Mouse (Mus musculus) neural tube, embryonic 12.5 days (tissue): ENCODE data around the gene 1700011L22Rik. TPM values are rescaled to one million over a fixed set of nuclear protein-coding genes. Genes with fewer than 3 reads are reported as not detected.
A peak's percentile ranks its signal among the peaks of the same experiment; 100 is the strongest.

ENCODE experiments used
- ATAC-seq: fragments of 200-750 bp; cut with Nextera tagmentation; 2 replicates; pipeline ENCODE4 v1.8.0; 2017; ENCODE audit warnings: low read depth, mild to moderate bottlenecking, moderate TSS enrichment, moderate library complexity; ENCODE audit not compliant: low FRiP score
- H3K27ac ChIP-seq: fragments of 300-500 bp; sonication (generic); 2 replicates; pipeline ENCODE4 v1.5.1; 2016
- H3K27me3 ChIP-seq: fragments of 300-500 bp; sonication (generic); replicated peaks from 2 replicates; pipeline ENCODE4 v1.6.1; 2016; ENCODE audit warnings: mild to moderate bottlenecking
- H3K36me3 ChIP-seq: fragments of 300-500 bp; sonication (generic); 2 replicates; pipeline ENCODE4 v1.6.1; 2016; ENCODE audit warnings: mild to moderate bottlenecking
- H3K4me1 ChIP-seq: fragments of 300-500 bp; sonication (generic); 2 replicates; pipeline ENCODE4 v1.6.1; 2016
- H3K4me2 ChIP-seq: fragments of 300-500 bp; sonication (generic); replicated peaks from 2 replicates; pipeline ENCODE4 v1.6.1; 2016; ENCODE audit warnings: mild to moderate bottlenecking
- H3K4me3 ChIP-seq: fragments of 300-500 bp; sonication (generic); 2 replicates; pipeline ENCODE4 v1.5.1; 2016
- H3K9ac ChIP-seq: fragments of 300-500 bp; sonication (generic); 2 replicates; pipeline ENCODE4 v1.6.1; 2016; ENCODE audit warnings: mild to moderate bottlenecking
- H3K9me3 ChIP-seq: fragments of 300-500 bp; sonication (generic); 2 replicates; pipeline ENCODE4 v1.6.1; 2016; ENCODE audit warnings: mild to moderate bottlenecking
- WGBS: fragments of 180-500 bp; shearing (Covaris S2); methylation state at CpG from one replicate; pipeline ENCODE4 v1.1.7; 2016; 5-methylcytosine and 5-hydroxymethylcytosine counted together
- polyA plus RNA-seq: library from polyadenylated mRNA; unstranded; fragments of >200 nt; fragmentation: Nextera tagmentation; extraction: Ambion mirVana; gene quantifications from 2 replicates; pipeline ENCODE4 v1.2.1, GENCODE M21; 2016

The 1700011L22Rik gene
- not detected in 2 replicates for polyA plus RNA-seq

- Histone ChIP-seq H3K4me2 (no peak within 1 kb of the TSS), H3K4me1 (no peaks in the 10 kb centered on the region; the same call in 1 of the 2 replicates), H3K9me3 (no peaks in the 10 kb centered on the region), H3K27ac (no peak within 1 kb of the TSS), H3K27me3 (no peaks in the 10 kb centered on the region), H3K4me3 (no peak within 1 kb of the TSS), H3K36me3 (no peaks in the 10 kb centered on the region), H3K9ac (no peak within 1 kb of the TSS)
- WGBS: 49% methylated on average over 6 of the region's 6 CpGs
- no peak for ATAC-seq
Observed at GRCm38 (mm10) chr8:79248470-79248869, at the start of gene 1700011L22Rik. TSS of gene 1700011L22Rik (minus strand) at chr8:79248570.

DNA sequence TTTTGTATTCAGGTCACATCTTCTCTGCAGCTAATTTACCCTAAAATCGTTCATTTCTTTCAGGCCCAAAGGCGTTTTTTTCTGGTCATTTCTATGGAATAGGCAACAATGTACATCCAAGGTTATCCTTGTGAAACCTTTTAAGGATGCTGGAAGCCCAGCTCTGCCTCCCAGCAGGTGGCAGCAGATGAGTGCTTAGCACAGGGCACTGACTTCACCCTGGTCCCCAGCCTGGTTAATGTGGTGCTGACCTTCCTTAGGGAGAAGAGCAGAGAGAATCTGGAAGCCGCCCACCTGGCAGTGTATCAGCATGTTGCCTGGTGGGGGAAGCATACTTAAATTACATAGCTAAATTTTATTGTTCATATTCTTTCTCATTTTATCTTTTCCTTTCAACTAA, 49.4 kb upstream of the 1700011L22Rik start:
- H3K4me2 ChIP-seq: no peak overlapping the region
- H3K9me3 ChIP-seq: no peaks in the 10 kb centered on the region
- H3K36me3 ChIP-seq: no peaks in the 10 kb centered on the region
- H3K4me3 ChIP-seq: no peak overlapping the region
- H3K27ac ChIP-seq: no peak overlapping the region
- H3K9ac ChIP-seq: no peak overlapping the region
- H3K27me3 ChIP-seq: no peaks in the 10 kb centered on the region
- 38% methylated on average over 3 of the region's 3 CpGs for WGBS
- ATAC-seq: no peak
- H3K4me1 ChIP-seq: peaks cover 15% of the 10 kb centered on the region; the same call in 1 of the 2 replicates

DNA sequence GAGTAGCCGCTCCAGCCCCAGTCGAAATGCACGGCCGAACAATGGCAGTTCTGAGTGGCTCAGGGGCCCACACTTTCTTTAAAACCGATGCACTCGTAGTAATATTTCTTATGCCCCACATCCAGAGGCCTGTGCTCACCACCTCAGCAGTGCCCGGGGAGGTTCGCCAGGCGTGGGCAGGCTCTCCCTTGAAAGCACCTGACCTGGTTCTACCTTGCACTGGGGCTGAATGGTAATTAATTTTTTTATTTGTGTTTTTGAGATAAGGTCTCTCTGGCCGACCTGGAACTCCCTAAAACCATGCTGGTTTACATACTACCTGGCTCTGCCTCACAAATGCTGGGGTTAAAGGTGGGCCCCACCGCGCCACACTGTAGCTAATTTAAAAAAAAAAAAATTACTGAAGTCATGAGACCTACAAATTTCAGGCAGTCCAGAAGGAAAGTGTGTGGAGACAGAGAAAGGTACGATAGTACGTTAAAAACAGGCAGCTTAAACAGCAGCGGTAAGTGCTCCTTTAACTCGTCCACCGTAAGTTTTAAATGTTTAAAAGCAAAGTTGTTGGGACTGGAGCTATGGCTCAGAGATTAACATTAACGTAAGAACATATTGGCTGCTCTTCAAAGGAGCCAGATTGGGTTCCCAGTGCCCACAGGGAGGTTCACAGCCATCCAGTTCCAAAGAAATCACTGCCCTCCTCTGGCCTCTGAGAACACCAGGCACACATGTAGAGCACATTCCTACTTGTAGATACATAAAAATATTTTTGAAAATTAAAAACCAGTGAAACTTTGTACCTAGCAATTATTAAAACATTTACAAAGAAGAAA, 47.1 kb upstream of the 1700011L22Rik start:
- Histone ChIP-seq H3K27me3 (no peaks in the 10 kb centered on the region), H3K4me3 (peak overlapping the region; percentile 48), H3K9me3 (no peaks in the 10 kb centered on the region), H3K4me1 (peaks cover 15% of the 10 kb centered on the region; the same call in 1 of the 2 replicates), H3K9ac (peak overlapping the region; percentile 79), H3K36me3 (no peaks in the 10 kb centered on the region), H3K27ac (peak overlapping the region; percentile 93; the same call in 1 of the 2 replicates), H3K4me2 (peak overlapping the region; percentile 80)
- ATAC-seq: peak; percentile 42
- WGBS: 16% methylated on average over 18 of the region's 18 CpGs

GRCm38 (mm10) chr8:79294610-79295275, 46.4 kb upstream of the 1700011L22Rik start, which contains the start of gene Mmaa:
TSS of gene Mmaa (minus strand) at chr8:79294937.
- Histone ChIP-seq H3K4me2 (peak within 1 kb of the TSS; percentile 80), H3K4me3 (peak within 1 kb of the TSS; percentile 48), H3K36me3 (no peaks in the 10 kb centered on the region), H3K9me3 (no peaks in the 10 kb centered on the region), H3K27me3 (no peaks in the 10 kb centered on the region), H3K9ac (peak within 1 kb of the TSS; percentile 79), H3K27ac (peak within 1 kb of the TSS; percentile 93), H3K4me1 (peaks cover 15% of the 10 kb centered on the region; the same call in 1 of the 2 replicates)
- ATAC-seq: peak; percentile 98
- WGBS: under 1% methylated on average over 73 of the region's 74 CpGs

DNA sequence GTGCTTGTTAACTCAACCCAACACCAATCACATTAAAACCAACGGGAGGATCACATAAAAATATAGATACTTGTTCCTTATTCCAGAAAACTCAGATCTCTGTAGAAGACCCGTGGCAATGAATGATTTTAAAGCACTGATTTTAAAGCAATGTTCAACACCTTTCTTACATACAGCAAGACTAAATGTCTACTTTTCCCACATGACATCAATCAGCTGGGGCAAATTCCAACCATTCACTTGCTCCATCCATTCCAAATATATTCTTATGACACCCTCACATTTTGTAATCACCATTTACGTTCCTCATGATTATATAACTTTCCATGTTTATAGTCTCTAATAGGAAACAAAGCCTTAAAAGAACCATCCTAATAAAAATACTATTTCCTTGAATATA, 45.5 kb upstream of the 1700011L22Rik start:
- WGBS: 75% methylated on average over 3 of the region's 3 CpGs
- H3K4me2 ChIP-seq: peak overlapping the region; percentile 80

GRCm38 (mm10) chr8:79292712-79293264, 44.4 kb upstream of the 1700011L22Rik start:
- 85% methylated on average over 3 of the region's 3 CpGs for WGBS
- no peaks in the 10 kb centered on the region for H3K36me3 ChIP-seq
- H3K4me3 ChIP-seq: no peak overlapping the region
- no peak overlapping the region for H3K27ac ChIP-seq
- H3K4me1 ChIP-seq: peaks cover 14% of the 10 kb centered on the region; the same call in 1 of the 2 replicates
- no peaks in the 10 kb centered on the region for H3K9me3 ChIP-seq
- peak overlapping the region; percentile 80 for H3K4me2 ChIP-seq
- H3K9ac ChIP-seq: no peak overlapping the region
- no peaks in the 10 kb centered on the region for H3K27me3 ChIP-seq
- no peak for ATAC-seq

More for the DNA sequence above, 45.5 kb upstream of the 1700011L22Rik start:
- peaks cover 15% of the 10 kb centered on the region; the same call in 1 of the 2 replicates for H3K4me1 ChIP-seq
- no peaks in the 10 kb centered on the region for H3K36me3 ChIP-seq
- peak overlapping the region; percentile 22; the same call in 1 of the 2 replicates for H3K9ac ChIP-seq
- no peak for ATAC-seq
- H3K27ac ChIP-seq: no peak overlapping the region
- H3K27me3 ChIP-seq: no peaks in the 10 kb centered on the region
- peak overlapping the region; percentile 48; the same call in 1 of the 2 replicates for H3K4me3 ChIP-seq
- H3K9me3 ChIP-seq: no peaks in the 10 kb centered on the region

GRCm38 (mm10) chr8:79289592-79289991, 41.2 kb upstream of the 1700011L22Rik start:
- 77% methylated on average over 5 of the region's 5 CpGs for WGBS
- H3K4me3 ChIP-seq: no peak overlapping the region
- no peaks in the 10 kb centered on the region for H3K27me3 ChIP-seq
- H3K4me1 ChIP-seq: peaks cover 12% of the 10 kb centered on the region; the same call in 1 of the 2 replicates
- ATAC-seq: no peak
- H3K4me2 ChIP-seq: no peak overlapping the region
- H3K27ac ChIP-seq: no peak overlapping the region
- H3K9me3 ChIP-seq: no peaks in the 10 kb centered on the region
- no peaks in the 10 kb centered on the region for H3K36me3 ChIP-seq
- H3K9ac ChIP-seq: no peak overlapping the region

DNA sequence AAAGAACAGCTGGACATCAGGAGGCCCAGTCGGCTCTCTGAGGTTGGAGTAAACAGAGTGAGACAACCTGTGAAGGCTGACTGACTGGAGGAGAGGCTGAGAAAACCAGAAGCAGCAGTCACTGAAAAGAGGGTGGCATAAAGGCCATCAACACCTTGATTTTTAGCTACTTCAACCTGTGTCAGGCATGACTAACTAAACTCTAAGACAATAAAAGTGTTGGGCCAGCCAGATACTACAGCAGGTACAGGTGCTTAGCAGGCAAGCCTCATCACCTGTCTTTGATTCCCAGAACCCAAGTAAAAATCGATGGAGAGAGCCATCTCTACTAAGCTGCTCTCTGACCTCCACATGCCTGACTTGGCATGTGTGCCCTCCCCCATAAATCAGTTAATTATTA, 40.3 kb upstream of the 1700011L22Rik start:
- Histone ChIP-seq H3K27ac (no peak overlapping the region), H3K27me3 (no peaks in the 10 kb centered on the region), H3K36me3 (no peaks in the 10 kb centered on the region), H3K9me3 (no peaks in the 10 kb centered on the region), H3K9ac (no peak overlapping the region), H3K4me2 (no peak overlapping the region), H3K4me3 (no peak overlapping the region), H3K4me1 (peaks cover 9% of the 10 kb centered on the region; the same call in 1 of the 2 replicates)
- no peak for ATAC-seq
- 67% methylated on average over 2 of the region's 2 CpGs for WGBS

DNA sequence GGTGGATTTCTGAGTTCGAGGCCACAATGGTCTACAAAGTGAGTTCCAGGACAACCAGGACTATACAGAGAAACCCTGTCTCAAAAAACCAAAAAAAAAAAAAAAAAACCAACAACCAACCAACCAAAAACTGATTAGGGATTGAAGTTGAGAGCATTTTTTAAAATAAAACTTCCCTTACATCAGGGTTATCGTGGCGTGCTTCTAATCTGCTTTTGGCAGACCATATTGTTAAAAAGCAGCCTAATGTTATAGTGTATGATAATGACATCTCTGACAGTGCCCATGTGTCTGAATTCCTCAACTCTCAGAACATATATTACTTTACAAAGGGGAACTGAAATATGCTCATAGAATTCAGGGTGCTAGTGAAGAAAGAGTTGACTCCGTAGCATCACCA, 39.9 kb upstream of the 1700011L22Rik start:
- 91% methylated on average over 4 of the region's 4 CpGs for WGBS
- no peak overlapping the region for H3K4me2 ChIP-seq
- ATAC-seq: no peak

DNA sequence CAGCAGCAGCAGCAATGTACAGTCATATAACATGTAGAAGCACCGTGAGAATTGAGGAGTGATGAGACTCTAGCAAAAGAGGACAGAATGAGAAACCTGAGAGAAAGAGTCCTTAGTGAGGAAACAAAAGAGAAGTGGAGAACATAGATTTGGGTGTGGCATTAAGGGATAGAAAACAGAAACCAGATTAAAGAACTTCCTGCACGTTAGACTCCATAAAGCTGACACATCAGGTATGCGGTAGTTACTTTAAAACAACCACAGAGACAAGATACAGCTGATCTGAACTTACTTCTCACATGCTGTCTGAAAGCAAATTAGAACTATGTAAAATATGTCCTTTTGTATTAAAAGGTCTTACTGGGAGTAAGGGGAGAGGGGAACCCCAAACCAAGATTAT, 38.1 kb upstream of the 1700011L22Rik start:
- 93% methylated on average over 3 of the region's 3 CpGs for WGBS
- Histone ChIP-seq H3K36me3 (peaks cover 7% of the 10 kb centered on the region; the same call in 1 of the 2 replicates), H3K4me3 (no peak overlapping the region), H3K27ac (no peak overlapping the region), H3K9me3 (no peaks in the 10 kb centered on the region), H3K9ac (no peak overlapping the region), H3K4me2 (no peak overlapping the region), H3K27me3 (no peaks in the 10 kb centered on the region), H3K4me1 (no peaks in the 10 kb centered on the region)
- no peak for ATAC-seq

More for the DNA sequence above, 39.9 kb upstream of the 1700011L22Rik start:
- H3K36me3 ChIP-seq: no peaks in the 10 kb centered on the region
- no peak overlapping the region for H3K9ac ChIP-seq
- H3K27me3 ChIP-seq: no peaks in the 10 kb centered on the region
- peaks cover 5% of the 10 kb centered on the region; the same call in 1 of the 2 replicates for H3K4me1 ChIP-seq
- no peak overlapping the region for H3K4me3 ChIP-seq
- no peak overlapping the region for H3K27ac ChIP-seq
- no peaks in the 10 kb centered on the region for H3K9me3 ChIP-seq

GRCm38 (mm10) chr8:79284626-79285025, 36.3 kb upstream of the 1700011L22Rik start:
- no peak overlapping the region for H3K27ac ChIP-seq
- 98% methylated on average over 3 of the region's 3 CpGs for WGBS
- H3K4me1 ChIP-seq: no peaks in the 10 kb centered on the region
- no peak overlapping the region for H3K4me3 ChIP-seq
- H3K36me3 ChIP-seq: peaks cover 11% of the 10 kb centered on the region; the same call in 1 of the 2 replicates
- H3K27me3 ChIP-seq: no peaks in the 10 kb centered on the region
- ATAC-seq: no peak
- H3K9ac ChIP-seq: no peak overlapping the region
- no peak overlapping the region for H3K4me2 ChIP-seq
- no peaks in the 10 kb centered on the region for H3K9me3 ChIP-seq
